Mouse (Mus musculus): ENCODE measurements at regions not wholly inside any gene's neighbourhood (a gene's known extent, or its start where the extent isn't known, plus 50 kb on each side); places are given as distances from the start of the nearest gene placed in this dataset.
"Not testable (repeated sequence)": the region's sequence is repeated elsewhere in the genome, so short reads cannot be mapped to it uniquely, and the experiment has no call there.

DNA sequence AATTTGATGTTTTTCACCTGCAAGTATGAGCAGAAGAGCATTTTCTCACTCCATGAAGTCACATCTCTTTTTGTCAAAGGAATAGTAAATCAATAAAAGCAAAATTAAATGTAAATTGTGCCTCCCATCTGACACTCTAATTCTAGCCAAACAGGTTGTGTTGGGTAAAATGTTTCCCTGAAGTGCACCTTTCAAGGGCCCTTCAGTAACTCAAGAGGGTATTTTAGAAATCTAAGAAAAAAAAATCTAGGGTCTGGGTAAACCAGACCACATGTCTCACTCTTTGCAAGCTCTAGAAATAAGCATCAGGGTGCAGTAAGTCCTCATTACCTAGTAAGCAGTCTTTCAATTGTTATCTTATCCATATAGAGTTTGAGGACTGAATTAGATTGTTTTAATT lies 521.2 kb downstream of the Serpinb8 start:
- Histone ChIP-seq H3K27ac (ENCODE audit: insufficient read depth, low read length) (no peak overlapping the region), H3K4me1 (ENCODE audit: control insufficient read depth, insufficient read depth, low read length) (no peaks in the 10 kb centered on the region), H3K4me3 (ENCODE audit: low read depth, low read length) (no peak overlapping the region), H3K36me3 (ENCODE audit: control insufficient read depth, insufficient read depth, low read length, poor library complexity, severe bottlenecking) (no peaks in the 10 kb centered on the region), H3K9ac (ENCODE audit: low read depth, poor library complexity, severe bottlenecking) (no peak overlapping the region), H3K9me3 (replicated peaks; ENCODE audit: control insufficient read depth, insufficient read depth, low read length, poor library complexity, severe bottlenecking) (no peaks in the 10 kb centered on the region), H3K27me3 (ENCODE audit: control insufficient read depth, insufficient read depth, low read length, poor library complexity, severe bottlenecking) (no peaks in the 10 kb centered on the region)
- no peak for TF ChIP-seq POLR2A (IDR thresholded peaks at IDR 0.05; ENCODE audit: insufficient read depth, low read length)
- TF ChIP-seq CTCF (IDR thresholded peaks at IDR 0.05; ENCODE audit: low read depth, low read length) = no peak
- TF ChIP-seq EP300 (IDR thresholded peaks at IDR 0.05; ENCODE audit: insufficient read depth, low read depth, low read length) = no peak

DNA sequence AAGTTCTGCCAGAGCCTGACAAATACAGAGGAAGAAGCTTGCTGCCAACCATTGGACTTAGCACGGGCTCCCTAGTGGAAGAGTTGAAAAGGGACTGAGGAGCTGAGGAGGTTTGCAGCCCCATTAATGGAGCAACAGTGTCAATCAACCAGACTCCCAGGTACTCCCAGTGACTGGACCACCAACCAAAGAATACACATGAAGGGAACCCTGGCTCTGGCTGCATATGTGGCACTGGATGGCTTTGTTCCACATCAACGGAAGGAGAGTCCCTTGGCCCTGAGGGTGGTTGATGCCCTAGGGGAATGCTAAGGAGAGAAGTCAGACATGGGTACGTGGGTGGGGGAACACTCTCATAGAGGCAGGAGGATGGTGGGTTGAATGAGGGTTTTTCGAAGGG lies 537.6 kb downstream of the Serpinb8 start:
- Histone ChIP-seq H3K4me1 (ENCODE audit: control insufficient read depth, insufficient read depth, low read length) (no peaks in the 10 kb centered on the region), H3K9ac (ENCODE audit: low read depth, poor library complexity, severe bottlenecking) (no peak overlapping the region), H3K36me3 (ENCODE audit: control insufficient read depth, insufficient read depth, low read length, poor library complexity, severe bottlenecking) (no peaks in the 10 kb centered on the region), H3K27me3 (ENCODE audit: control insufficient read depth, insufficient read depth, low read length, poor library complexity, severe bottlenecking) (no peaks in the 10 kb centered on the region), H3K27ac (ENCODE audit: insufficient read depth, low read length) (no peak overlapping the region), H3K4me3 (ENCODE audit: low read depth, low read length) (no peak overlapping the region), H3K9me3 (replicated peaks; ENCODE audit: control insufficient read depth, insufficient read depth, low read length, poor library complexity, severe bottlenecking) (no peaks in the 10 kb centered on the region)
- TF ChIP-seq EP300 (IDR thresholded peaks at IDR 0.05; ENCODE audit: insufficient read depth, low read depth, low read length) = no peak
- TF ChIP-seq POLR2A (IDR thresholded peaks at IDR 0.05; ENCODE audit: insufficient read depth, low read length) = no peak

DNA sequence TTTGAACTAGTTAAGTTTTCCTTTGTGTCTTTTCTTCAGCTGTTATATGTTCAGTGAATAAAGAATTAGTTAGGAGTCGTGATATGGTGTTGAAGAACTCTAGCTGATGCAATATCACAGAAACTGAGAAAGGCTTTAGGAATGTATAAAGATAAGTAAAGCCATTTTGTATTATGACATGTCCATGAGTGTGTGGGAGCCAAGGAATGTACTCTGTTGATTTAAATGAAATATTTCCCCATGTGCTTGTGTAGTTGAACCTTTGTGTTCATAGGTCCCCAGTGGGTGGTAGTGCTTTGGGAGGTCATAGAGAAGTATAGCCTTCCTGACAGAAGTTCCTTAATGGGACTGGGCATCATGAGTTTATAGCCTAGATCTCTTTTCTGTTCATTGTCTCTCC lies 542.2 kb downstream of the Serpinb8 start:
- no peak overlapping the region for H3K9ac ChIP-seq (ENCODE audit: low read depth, poor library complexity, severe bottlenecking)
- no peaks in the 10 kb centered on the region for H3K27me3 ChIP-seq (ENCODE audit: control insufficient read depth, insufficient read depth, low read length, poor library complexity, severe bottlenecking)
- no peaks in the 10 kb centered on the region for H3K4me1 ChIP-seq (ENCODE audit: control insufficient read depth, insufficient read depth, low read length)
- no peak overlapping the region for H3K27ac ChIP-seq (ENCODE audit: insufficient read depth, low read length)
- H3K9me3 ChIP-seq (replicated peaks; ENCODE audit: control insufficient read depth, insufficient read depth, low read length, poor library complexity, severe bottlenecking) = peaks cover 4% of the 10 kb centered on the region
- no peak overlapping the region for H3K4me3 ChIP-seq (ENCODE audit: low read depth, low read length)
- H3K36me3 ChIP-seq (ENCODE audit: control insufficient read depth, insufficient read depth, low read length, poor library complexity, severe bottlenecking) = no peaks in the 10 kb centered on the region
- TF ChIP-seq EP300 (IDR thresholded peaks at IDR 0.05; ENCODE audit: insufficient read depth, low read depth, low read length) (no peak), CTCF (IDR thresholded peaks at IDR 0.05; ENCODE audit: low read depth, low read length) (no peak), POLR2A (IDR thresholded peaks at IDR 0.05; ENCODE audit: insufficient read depth, low read length) (no peak)

DNA sequence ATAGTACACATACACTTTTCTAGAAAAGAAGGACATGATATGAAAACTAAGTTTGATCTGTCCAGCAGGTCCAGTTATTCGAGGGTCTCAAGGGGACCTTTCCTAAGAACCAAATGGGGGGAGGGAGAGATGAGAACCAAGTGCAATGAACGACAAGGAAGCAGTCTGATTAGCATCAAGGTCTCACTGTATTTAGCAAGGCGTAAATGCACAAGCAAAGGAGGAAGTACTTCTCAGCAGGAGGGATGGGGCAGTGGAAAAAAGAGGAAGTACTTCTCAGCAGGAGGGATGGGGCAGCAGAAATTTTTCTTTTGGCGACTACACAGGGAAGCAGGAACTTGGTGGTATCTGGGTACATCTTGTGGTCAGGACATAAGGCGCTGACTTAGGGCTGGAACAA lies 545.5 kb downstream of the Serpinb8 start:
- H3K4me1 ChIP-seq (ENCODE audit: control insufficient read depth, insufficient read depth, low read length); H3K4me3 ChIP-seq (ENCODE audit: low read depth, low read length); H3K27me3 ChIP-seq (ENCODE audit: control insufficient read depth, insufficient read depth, low read length, poor library complexity, severe bottlenecking); H3K36me3 ChIP-seq (ENCODE audit: control insufficient read depth, insufficient read depth, low read length, poor library complexity, severe bottlenecking); H3K9ac ChIP-seq (ENCODE audit: low read depth, poor library complexity, severe bottlenecking); H3K27ac ChIP-seq (ENCODE audit: insufficient read depth, low read length): not testable (repeated sequence)
- peaks cover 11% of the 10 kb centered on the region for H3K9me3 ChIP-seq (replicated peaks; ENCODE audit: control insufficient read depth, insufficient read depth, low read length, poor library complexity, severe bottlenecking)

DNA sequence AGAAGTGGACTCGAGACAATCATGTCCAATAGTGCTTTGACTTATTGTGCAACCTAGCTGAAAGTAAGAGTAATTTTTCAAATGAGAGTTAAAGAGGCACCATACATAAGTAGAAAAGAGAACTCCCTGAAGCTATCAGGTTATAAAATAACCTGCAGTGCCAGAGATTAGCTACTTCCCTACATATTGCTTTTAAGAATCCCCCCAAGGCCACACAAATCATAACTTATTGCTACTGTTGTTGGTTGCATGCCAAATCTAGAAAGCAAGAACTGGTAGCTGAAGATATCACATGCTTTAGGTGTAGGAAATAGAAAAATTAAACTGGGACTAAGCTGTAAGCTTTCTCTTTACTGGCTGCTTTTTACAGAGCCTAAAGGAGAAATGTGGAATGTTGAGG lies 554.3 kb downstream of the Serpinb8 start:
- H3K36me3 ChIP-seq (ENCODE audit: control insufficient read depth, insufficient read depth, low read length, poor library complexity, severe bottlenecking) = no peaks in the 10 kb centered on the region
- H3K4me1 ChIP-seq (ENCODE audit: control insufficient read depth, insufficient read depth, low read length) = no peaks in the 10 kb centered on the region
- H3K9ac ChIP-seq (ENCODE audit: low read depth, poor library complexity, severe bottlenecking) = no peak overlapping the region
- TF ChIP-seq POLR2A (IDR thresholded peaks at IDR 0.05; ENCODE audit: insufficient read depth, low read length) = no peak
- TF ChIP-seq EP300 (IDR thresholded peaks at IDR 0.05; ENCODE audit: insufficient read depth, low read depth, low read length) = no peak
- TF ChIP-seq CTCF (IDR thresholded peaks at IDR 0.05; ENCODE audit: low read depth, low read length) = no peak
- peaks cover 15% of the 10 kb centered on the region for H3K9me3 ChIP-seq (replicated peaks; ENCODE audit: control insufficient read depth, insufficient read depth, low read length, poor library complexity, severe bottlenecking)
- H3K4me3 ChIP-seq (ENCODE audit: low read depth, low read length) = no peak overlapping the region
- no peaks in the 10 kb centered on the region for H3K27me3 ChIP-seq (ENCODE audit: control insufficient read depth, insufficient read depth, low read length, poor library complexity, severe bottlenecking)
- H3K27ac ChIP-seq (ENCODE audit: insufficient read depth, low read length) = no peak overlapping the region

DNA sequence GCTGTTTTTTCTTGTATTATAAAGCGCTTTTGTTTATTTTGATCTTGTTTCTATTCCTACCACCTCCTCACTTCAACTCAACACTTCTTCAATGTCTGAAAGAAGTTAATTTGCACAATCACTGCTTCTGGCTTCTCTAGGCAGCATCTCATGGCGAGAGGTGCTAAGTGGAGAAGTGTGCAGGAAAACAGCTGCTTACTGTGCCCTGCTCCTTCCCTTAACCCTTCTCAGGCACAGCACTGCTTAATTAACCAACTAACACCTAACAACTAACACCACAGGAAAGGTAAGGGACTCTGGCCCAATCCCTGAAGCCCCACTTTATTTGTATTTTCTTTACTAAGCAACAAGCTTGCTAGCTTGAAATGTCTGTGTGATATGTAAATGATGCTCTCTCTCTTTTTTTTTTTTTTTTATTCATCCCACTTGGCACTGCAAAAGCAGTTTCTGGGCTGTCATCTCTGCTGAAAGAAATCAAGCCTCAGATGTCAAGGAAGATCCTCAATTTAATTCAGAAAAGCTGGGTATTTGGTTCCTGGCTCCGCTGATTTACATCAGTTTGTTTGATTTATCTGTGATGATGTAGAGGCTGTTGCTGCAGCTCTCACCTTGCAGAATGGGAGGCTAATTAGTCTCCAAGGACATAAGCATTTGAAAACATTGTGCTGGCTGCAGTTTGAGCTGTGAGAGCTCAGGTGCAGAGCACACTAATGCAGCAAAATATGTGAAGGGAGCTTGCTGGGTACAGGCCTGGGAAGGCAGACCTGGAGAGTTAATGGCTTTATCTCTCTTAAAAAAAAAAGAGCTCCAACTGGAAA lies 591.8 kb downstream of the Serpinb8 start:
- Histone ChIP-seq H3K9ac (ENCODE audit: low read depth, poor library complexity, severe bottlenecking) (no peak overlapping the region), H3K4me3 (ENCODE audit: low read depth, low read length) (no peak overlapping the region), H3K36me3 (ENCODE audit: control insufficient read depth, insufficient read depth, low read length, poor library complexity, severe bottlenecking) (no peaks in the 10 kb centered on the region), H3K4me1 (ENCODE audit: control insufficient read depth, insufficient read depth, low read length) (no peaks in the 10 kb centered on the region), H3K9me3 (replicated peaks; ENCODE audit: control insufficient read depth, insufficient read depth, low read length, poor library complexity, severe bottlenecking) (no peaks in the 10 kb centered on the region), H3K27me3 (ENCODE audit: control insufficient read depth, insufficient read depth, low read length, poor library complexity, severe bottlenecking) (no peaks in the 10 kb centered on the region), H3K27ac (ENCODE audit: insufficient read depth, low read length) (no peak overlapping the region)
- TF ChIP-seq CTCF (IDR thresholded peaks at IDR 0.05; ENCODE audit: low read depth, low read length) = no peak
- TF ChIP-seq POLR2A (IDR thresholded peaks at IDR 0.05; ENCODE audit: insufficient read depth, low read length) = no peak
- no peak for TF ChIP-seq EP300 (IDR thresholded peaks at IDR 0.05; ENCODE audit: insufficient read depth, low read depth, low read length)

All from ES-Bruce4 (cell line).